Mouse (Mus musculus) liver, postnatal 0 days (tissue): ENCODE results near the gene Gm49721.
"Not testable (repeated sequence)": the region's sequence is repeated elsewhere in the genome, so short reads cannot be mapped to it uniquely, and the experiment has no call there.

ENCODE experiments used
- CTCF ChIP-seq: sonication (generic); IDR thresholded peaks from 2 replicates; pipeline ENCODE4 v1.5.1; 2016; ENCODE audit warnings: antibody characterized with exemption, low read depth
- EP300 ChIP-seq: IDR thresholded peaks from 2 replicates; pipeline ENCODE4 v1.6.1; 2016; ENCODE audit warnings: antibody characterized with exemption, low read depth, mild to moderate bottlenecking

DNA sequence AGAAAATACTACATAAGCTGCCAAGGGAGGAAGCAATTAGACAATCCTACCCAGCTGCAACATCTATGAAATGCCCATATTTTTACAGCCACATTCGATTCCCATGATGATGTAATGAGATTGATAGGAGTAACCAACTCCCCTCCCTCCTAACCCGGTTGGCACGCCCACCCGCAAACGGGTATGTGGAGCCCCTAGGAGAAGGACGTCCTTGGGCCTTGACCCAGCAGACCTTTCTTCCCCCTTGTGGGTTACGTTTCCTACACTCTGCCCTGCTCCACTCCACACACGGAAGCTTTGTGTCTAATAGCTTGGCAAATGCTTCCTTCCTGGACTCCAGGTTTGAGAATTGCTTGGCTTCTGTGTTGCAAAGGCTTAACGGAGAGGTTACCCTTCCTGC lies 31.2 kb downstream of the Gm49721 start:
- not testable (repeated sequence) for TF ChIP-seq CTCF, EP300
